In genomic region chr9:96649924-96650323, GRCm38 (mm10) we compare ENCODE assay signal across 8 mouse cellular contexts. TPM values are rescaled to one million over a fixed set of nuclear protein-coding genes. Genes with fewer than 3 reads are reported as not detected.
A peak's percentile ranks its signal among the peaks of the same experiment; 100 is the strongest.
DNase-seq lines count a peak whose midpoint lies in the region; ATAC-seq lines count a peak whose summit lies in the region.

No protein-coding gene starts in this region.

- peak; percentile 54 to 58 for DNase-seq in frontal cortex, postnatal 36 days (ENCODE audit: low spot score in 2 of 2)
- no peak for DNase-seq in frontal cortex, postnatal 25 days (ENCODE audit: low spot score in 2 of 2)
- DNase-seq in NIH3T3 (ENCODE audit: low read depth), result peak; percentile 85
- DNase-seq in gastrocnemius, adult 18-20 months (ENCODE audit: low spot score), result no peak
- no peak for DNase-seq in spleen, adult 12 weeks (ENCODE audit: low spot score)
- DNase-seq in thymus, postnatal 10 days (ENCODE audit: low spot score in 2 of 2), result no peak

- peak; percentile 75 for ATAC-seq in granulocyte monocyte progenitor cell, adult 5-6 weeks (replicated peaks; ENCODE audit: poor library complexity, severe bottlenecking)
- 0 out of 2 replicates have a peak, but pooled peaks have one; percentile 28 for ATAC-seq in monocyte, adult 5-6 weeks (replicated peaks; ENCODE audit: insufficient number of reproducible peaks, low FRiP score, low TSS enrichment, poor library complexity, severe bottlenecking)

RNA-seq across cellular contexts. Expression of gene Rasa2, which starts 18.5 kb away (rescaled TPM):
- 16.3 and 18.3 TPM in 2 replicates for total RNA-seq in granulocyte monocyte progenitor cell, adult 5-6 weeks (2014; fragmentation: Nextera tagmentation)
- 21.9 and 25.5 TPM in 2 replicates for total RNA-seq in granulocyte monocyte progenitor cell, adult 5-6 weeks (2017)
- total RNA-seq in monocyte, adult 5-6 weeks (2017), result 33.0 to 39.1 TPM (median 38.8 TPM) in 3 replicates
- 1 to 10 TPM; 2.2 to 2.3 TPM for total RNA-seq in gastrocnemius, adult 18-20 months (2021)

Comparison
In these comparisons a context has a peak if more than half of its experiments do, and no peak if none do; other contexts are left out.
1. DNase-seq: peak in frontal cortex, postnatal 36 days (2 of 2) and NIH3T3 (single experiment); none in frontal cortex, postnatal 25 days (0 of 2), gastrocnemius, adult 18-20 months (single experiment), spleen, adult 12 weeks (single experiment) and thymus, postnatal 10 days (0 of 2).
2. RNA of gene Rasa2, which starts 18.5 kb away (total RNA-seq): 33.0 to 39.1 TPM in monocyte, adult 5-6 weeks and 16.3 to 25.5 TPM in granulocyte monocyte progenitor cell, adult 5-6 weeks; 2.2 to 2.3 TPM in gastrocnemius, adult 18-20 months; every median in the first group is over 4 times any median in the second.